Mouse (Mus musculus) stomach, embryonic 16.5 days (tissue): ENCODE data around the gene Olfr301. TPM values are rescaled to one million over a fixed set of nuclear protein-coding genes. Genes with fewer than 3 reads are reported as not detected.

ENCODE experiments used
- ATAC-seq: fragments of 200-750 bp; cut with Nextera tagmentation; 2 replicates; pipeline ENCODE4 v1.8.0; 2017; ENCODE audit warnings: moderate number of reproducible peaks, moderate TSS enrichment; ENCODE audit not compliant: insufficient read depth, low FRiP score
- H3K27ac ChIP-seq: fragments of 300-500 bp; sonication (generic); 2 replicates; pipeline ENCODE4 v1.5.1; 2014; ENCODE audit warnings: low read length
- H3K27me3 ChIP-seq: fragments of 300-500 bp; sonication (generic); 2 replicates; pipeline ENCODE4 v1.6.1; 2014; ENCODE audit warnings: low read length, control low read depth, mixed read lengths; ENCODE audit not compliant: control insufficient read depth, insufficient read depth
- H3K36me3 ChIP-seq: fragments of 300-500 bp; sonication (generic); 2 replicates; pipeline ENCODE4 v1.6.1; 2014; ENCODE audit warnings: low read length; ENCODE audit not compliant: control insufficient read depth, insufficient read depth
- H3K4me1 ChIP-seq: fragments of 300-500 bp; sonication (generic); 2 replicates; pipeline ENCODE4 v1.6.1; 2014; ENCODE audit warnings: low read length, control low read depth, mixed read lengths; ENCODE audit not compliant: control insufficient read depth, insufficient read depth
- H3K4me2 ChIP-seq: fragments of 300-500 bp; sonication (generic); 2 replicates; pipeline ENCODE4 v1.6.1; 2014; ENCODE audit warnings: low read depth, low read length, mixed read lengths
- H3K4me3 ChIP-seq: fragments of 300-500 bp; sonication (generic); replicated peaks from 2 replicates; pipeline ENCODE4 v1.5.1; 2014; ENCODE audit warnings: mild to moderate bottlenecking, low read length
- H3K9ac ChIP-seq: fragments of 300-500 bp; sonication (generic); 2 replicates; pipeline ENCODE4 v1.6.1; 2014; ENCODE audit warnings: low read length
- H3K9me3 ChIP-seq: fragments of 300-500 bp; sonication (generic); replicated peaks from 2 replicates; pipeline ENCODE4 v1.6.1; 2016; ENCODE audit warnings: low read length, control low read depth; ENCODE audit not compliant: control insufficient read depth
- WGBS: fragments of 180-500 bp; shearing (Covaris S2); extraction: QIAGEN DNeasy Blood & Tissue Kit; methylation state at CpG from one replicate; pipeline ENCODE4 v1.1.7; 2014; 5-methylcytosine and 5-hydroxymethylcytosine counted together
- polyA plus RNA-seq: library from polyadenylated mRNA; unstranded; fragments of >200 nt; fragmentation: Nextera tagmentation; extraction: Ambion mirVana; gene quantifications from 2 replicates; pipeline ENCODE4 v1.2.1, GENCODE M21; 2015

The Olfr301 gene
- polyA plus RNA-seq: not detected in 2 replicates

GRCm38 (mm10) chr7:86403546-86403945 lies at the start of gene Olfr301:
Olfr301 (plus strand) TSS chr7:86403846.
- no peak within 1 kb of the TSS for H3K4me3 ChIP-seq
- no peaks in the 10 kb centered on the region for H3K9me3 ChIP-seq
- H3K27me3 ChIP-seq: no peaks in the 10 kb centered on the region
- H3K4me1 ChIP-seq: no peaks in the 10 kb centered on the region
- no peak within 1 kb of the TSS for H3K27ac ChIP-seq
- H3K9ac ChIP-seq: no peak within 1 kb of the TSS
- no peak within 1 kb of the TSS for H3K4me2 ChIP-seq
- 82% methylated on average over 2 of the region's 2 CpGs for WGBS
- H3K36me3 ChIP-seq: no peaks in the 10 kb centered on the region
- ATAC-seq: no peak

GRCm38 (mm10) chr7:86366828-86367227 lies 36.8 kb upstream of the Olfr301 start, which contains the start of gene Olfr305:
Olfr305 (minus strand) TSS chr7:86366928.
- no peak within 1 kb of the TSS for H3K4me3 ChIP-seq
- no peak within 1 kb of the TSS for H3K9ac ChIP-seq
- no peaks in the 10 kb centered on the region for H3K4me1 ChIP-seq
- no peaks in the 10 kb centered on the region for H3K27me3 ChIP-seq
- H3K4me2 ChIP-seq: no peak within 1 kb of the TSS
- ATAC-seq: no peak
- no peaks in the 10 kb centered on the region for H3K36me3 ChIP-seq
- WGBS: 89% methylated on average over 1 of the region's 1 CpGs
- no peaks in the 10 kb centered on the region for H3K9me3 ChIP-seq
- no peak within 1 kb of the TSS for H3K27ac ChIP-seq

GRCm38 (mm10) chr7:86385769-86386168 lies 17.9 kb upstream of the Olfr301 start:
- no peak for ATAC-seq
- Histone ChIP-seq H3K4me3 (no peak overlapping the region), H3K27ac (no peak overlapping the region), H3K4me2 (no peak overlapping the region), H3K4me1 (no peaks in the 10 kb centered on the region), H3K9me3 (no peaks in the 10 kb centered on the region), H3K9ac (no peak overlapping the region), H3K36me3 (no peaks in the 10 kb centered on the region), H3K27me3 (no peaks in the 10 kb centered on the region)
- WGBS: 71% methylated on average over 3 of the region's 3 CpGs

GRCm38 (mm10) chr7:86386558-86386957 lies 17.1 kb upstream of the Olfr301 start, which contains the start of gene Olfr304:
Olfr304 (minus strand) TSS chr7:86386658.
- Histone ChIP-seq H3K4me1 (no peaks in the 10 kb centered on the region), H3K27ac (no peak within 1 kb of the TSS), H3K36me3 (no peaks in the 10 kb centered on the region), H3K9me3 (no peaks in the 10 kb centered on the region), H3K4me3 (no peak within 1 kb of the TSS), H3K4me2 (no peak within 1 kb of the TSS), H3K27me3 (no peaks in the 10 kb centered on the region), H3K9ac (no peak within 1 kb of the TSS)
- WGBS: 73% methylated on average over 1 of the region's 1 CpGs
- ATAC-seq: no peak

GRCm38 (mm10) chr7:86397689-86398088 lies 6.0 kb upstream of the Olfr301 start, which contains the start of gene Olfr303:
Olfr303 (minus strand) TSS chr7:86397789.
- Histone ChIP-seq H3K4me3 (no peak within 1 kb of the TSS), H3K9me3 (no peaks in the 10 kb centered on the region), H3K27me3 (no peaks in the 10 kb centered on the region), H3K36me3 (no peaks in the 10 kb centered on the region), H3K4me2 (no peak within 1 kb of the TSS), H3K9ac (no peak within 1 kb of the TSS), H3K27ac (no peak within 1 kb of the TSS), H3K4me1 (no peaks in the 10 kb centered on the region)
- ATAC-seq: no peak

GRCm38 (mm10) chr7:86459621-86460020 lies 56.0 kb downstream of the Olfr301 start, which contains the start of gene Olfr299:
Olfr299 (plus strand) TSS chr7:86459921.
- Histone ChIP-seq H3K9ac (no peak within 1 kb of the TSS), H3K27me3 (no peaks in the 10 kb centered on the region), H3K4me3 (no peak within 1 kb of the TSS), H3K27ac (no peak within 1 kb of the TSS), H3K4me1 (no peaks in the 10 kb centered on the region), H3K36me3 (no peaks in the 10 kb centered on the region), H3K9me3 (no peaks in the 10 kb centered on the region), H3K4me2 (no peak within 1 kb of the TSS)
- no peak for ATAC-seq
- 82% methylated on average over 1 of the region's 1 CpGs for WGBS

Other genes with a start within 250 kb of the Olfr301 start
- not detected in 2 replicates for gene Vmn2r75, start 232.1 kb upstream of the Olfr301 start, polyA plus RNA-seq
- not detected in 2 replicates for gene Vmn2r76, start 157.5 kb upstream of the Olfr301 start, polyA plus RNA-seq
- gene Olfr310, start 126.7 kb upstream of the Olfr301 start, polyA plus RNA-seq: not detected in 2 replicates
- gene Olfr309, start 90.1 kb upstream of the Olfr301 start, polyA plus RNA-seq: not detected in 2 replicates
- not detected in 2 replicates for gene Olfr308, start 78.2 kb upstream of the Olfr301 start, polyA plus RNA-seq
- gene Olfr307, start 66.3 kb upstream of the Olfr301 start, polyA plus RNA-seq: not detected in 2 replicates
- gene Olfr305, start 36.9 kb upstream of the Olfr301 start, polyA plus RNA-seq: not detected in 2 replicates
- gene Olfr304, start 17.2 kb upstream of the Olfr301 start, polyA plus RNA-seq: not detected in 2 replicates
- not detected in 2 replicates for gene Olfr303, start 6.1 kb upstream of the Olfr301 start, polyA plus RNA-seq
- gene Olfr299, start 56.1 kb downstream of the Olfr301 start, polyA plus RNA-seq: not detected in 2 replicates
- gene Olfr298, start 88.6 kb downstream of the Olfr301 start, polyA plus RNA-seq: not detected in 2 replicates
- gene Olfr297, start 116.1 kb downstream of the Olfr301 start, polyA plus RNA-seq: not detected in 2 replicates
- gene Olfr295, start 180.0 kb downstream of the Olfr301 start, polyA plus RNA-seq: not detected in 2 replicates
- not detected in 2 replicates for gene Olfr294, start 212.8 kb downstream of the Olfr301 start, polyA plus RNA-seq
- gene Olfr293, start 245.2 kb downstream of the Olfr301 start, polyA plus RNA-seq: not detected in 2 replicates